Mouse (Mus musculus): Measurements from ENCODE around the gene Gm28051. TPM values are rescaled to one million over a fixed set of nuclear protein-coding genes. Genes with fewer than 3 reads are reported as not detected.

The Gm28051 gene
- polyA plus RNA-seq, 1 experiment = not detected

GRCm38 (mm10) chr12:102672857-102673839, 84.4 kb downstream of the Gm28051 start:
- Histone ChIP-seq H3K4me1 (ENCODE audit: control insufficient read depth, insufficient read depth, low read length) (peaks cover 3% of the 10 kb centered on the region), H3K4me3 (ENCODE audit: insufficient read depth, low read length) (no peak overlapping the region), H3K27ac (ENCODE audit: insufficient read depth, low read length) (no peak overlapping the region)
- TF ChIP-seq CTCF (IDR thresholded peaks at IDR 0.05; ENCODE audit: extremely low read depth, insufficient read depth, low read length) (no peak), POLR2A (IDR thresholded peaks at IDR 0.05; ENCODE audit: extremely low read depth, insufficient read depth, low read length) (no peak)

GRCm38 (mm10) chr12:102672176-102672575, 85.4 kb downstream of the Gm28051 start:
- Histone ChIP-seq H3K27ac (ENCODE audit: insufficient read depth, low read length) (no peak overlapping the region), H3K4me1 (ENCODE audit: control insufficient read depth, insufficient read depth, low read length) (peaks cover 3% of the 10 kb centered on the region), H3K4me3 (ENCODE audit: insufficient read depth, low read length) (no peak overlapping the region)
- no peak for TF ChIP-seq CTCF (IDR thresholded peaks at IDR 0.05; ENCODE audit: extremely low read depth, insufficient read depth, low read length)

GRCm38 (mm10) chr12:102670848-102671247, 86.7 kb downstream of the Gm28051 start:
- H3K4me3 ChIP-seq (ENCODE audit: insufficient read depth, low read length) = no peak overlapping the region
- peaks cover 2% of the 10 kb centered on the region for H3K4me1 ChIP-seq (ENCODE audit: control insufficient read depth, insufficient read depth, low read length)
- H3K27ac ChIP-seq (ENCODE audit: insufficient read depth, low read length) = no peak overlapping the region
- TF ChIP-seq POLR2A (IDR thresholded peaks at IDR 0.05; ENCODE audit: extremely low read depth, insufficient read depth, low read length) (no peak), CTCF (IDR thresholded peaks at IDR 0.05; ENCODE audit: extremely low read depth, insufficient read depth, low read length) (no peak)

Other genes with a start within 250 kb of the Gm28051 start
- gene Chga, start 202.8 kb downstream of the Gm28051 start, polyA plus RNA-seq (2012; rRNA removed) = 121 and 134 TPM in 2 replicates
- 42.6 and 42.7 TPM in 2 replicates for gene Itpk1, start 52.8 kb downstream of the Gm28051 start, polyA plus RNA-seq (2012; rRNA removed)
- gene Moap1, start 14.1 kb downstream of the Gm28051 start, polyA plus RNA-seq (2012; rRNA removed) = 10.7 and 11.0 TPM in 2 replicates
- gene Tmem251, start 14.0 kb downstream of the Gm28051 start, polyA plus RNA-seq (2012; rRNA removed) = 3.9 and 4.0 TPM in 2 replicates
- gene Gon7, start within 50 bp of the Gm28051 start, polyA plus RNA-seq (2012; rRNA removed) = 10.8 and 11.2 TPM in 2 replicates
- gene Ubr7, start 202 bp upstream of the Gm28051 start, polyA plus RNA-seq (2012; rRNA removed) = 31.7 and 33.6 TPM in 2 replicates
- 29.1 and 29.2 TPM in 2 replicates for gene Gm20604, start 907 bp upstream of the Gm28051 start, polyA plus RNA-seq (2012; rRNA removed)
- gene Btbd7, start 120.7 kb upstream of the Gm28051 start, polyA plus RNA-seq (2012; rRNA removed) = 12.3 and 12.4 TPM in 2 replicates
- not detected in 2 replicates for gene Cox8c, start 141.6 kb upstream of the Gm28051 start, polyA plus RNA-seq (2012; rRNA removed)
- 39.9 and 40.3 TPM in 2 replicates for gene Unc79, start 191.1 kb upstream of the Gm28051 start, polyA plus RNA-seq (2012; rRNA removed)

Measured in cortical plate, adult 2 months (tissue).